9 mouse cellular contexts compared by ENCODE assay signal in the genomic region with DNA sequence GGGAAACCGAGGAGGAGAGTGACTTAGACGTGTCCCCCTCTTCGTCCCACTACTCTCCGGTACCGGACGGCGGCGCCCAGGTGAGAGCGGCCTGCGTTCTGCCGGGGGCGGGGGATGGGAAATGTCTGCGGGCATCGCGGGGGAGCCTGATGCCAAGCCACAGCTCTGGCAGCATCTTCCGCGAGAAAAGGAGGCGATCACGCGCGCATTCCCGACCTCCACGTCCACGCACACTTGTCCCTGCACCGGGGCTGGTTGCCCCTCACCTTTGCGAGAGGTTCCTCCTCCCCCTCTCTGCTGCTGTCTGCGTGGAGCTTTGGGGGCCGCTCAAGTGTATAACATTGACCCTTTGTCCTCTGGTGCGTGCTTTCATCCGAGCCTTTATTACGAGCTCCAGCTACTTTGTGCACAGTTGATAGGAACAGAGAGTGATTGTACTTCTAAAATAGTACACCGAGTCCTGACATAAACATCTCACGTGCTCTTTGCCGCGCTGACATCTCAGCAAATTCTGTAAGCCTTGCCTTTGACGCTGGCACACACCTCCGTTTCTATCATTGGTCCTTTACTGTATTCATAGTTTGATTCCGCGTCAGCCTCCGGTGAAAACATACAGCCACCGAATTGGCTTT. TPM values are rescaled to one million over a fixed set of nuclear protein-coding genes. Genes with fewer than 3 reads are reported as not detected.
A peak's percentile ranks its signal among the peaks of the same experiment; 100 is the strongest.
DNase-seq lines count a peak whose midpoint lies in the region; ATAC-seq and TF ChIP-seq lines count a peak whose summit lies in the region.
"Had no signal": no experiment of that assay in that cellular context is flagged by ENCODE, and none has a peak within 500 bp of the region (broad histone marks: within the 10 kb centered on the region; RNA-seq: fewer than 3 reads in every experiment).

No protein-coding gene starts in this region.

- TF ChIP-seq CTCF in spleen, adult 2 months (IDR thresholded peaks at IDR 0.05; ENCODE audit: extremely low read depth, insufficient read depth, insufficient read length, insufficient replicate concordance), result no peak
- no peak for TF ChIP-seq CTCF in midbrain, postnatal 0 days (IDR thresholded peaks at IDR 0.05)

- no peaks in the 10 kb centered on the region for H3K9me3 ChIP-seq in heart, embryonic 14.5 days (ENCODE audit: control insufficient read depth, low read length)
- H3K9me3 ChIP-seq in limb, embryonic 10.5 days (replicated peaks), result no peaks in the 10 kb centered on the region
- no peaks in the 10 kb centered on the region for H3K9me3 ChIP-seq in midbrain, postnatal 0 days (ENCODE audit: low read length)

- H3K4me3 ChIP-seq in spleen, adult 2 months (ENCODE audit: extremely low read depth, insufficient read depth, insufficient read length), result peak overlapping the region; percentile 80
- peak overlapping the region; percentile 70 to 91 for H3K4me3 ChIP-seq in heart, embryonic 14.5 days (ENCODE audit: control insufficient read depth in 1 of 2, insufficient read depth in 1 of 2, low read depth in 1 of 2, low read length in 2 of 2)
- peak overlapping the region; percentile 88 for H3K4me3 ChIP-seq in limb, embryonic 10.5 days
- H3K4me3 ChIP-seq in midbrain, postnatal 0 days (ENCODE audit: low read depth, low read length), result peak overlapping the region; percentile 71

- no peaks in the 10 kb centered on the region for H3K27me3 ChIP-seq in spleen, adult 2 months (ENCODE audit: control insufficient read depth, insufficient read depth, low read length)
- no peaks in the 10 kb centered on the region for H3K27me3 ChIP-seq in heart, embryonic 14.5 days (ENCODE audit: control insufficient read depth, insufficient read depth, low read length)
- no peaks in the 10 kb centered on the region for H3K27me3 ChIP-seq in limb, embryonic 10.5 days (ENCODE audit: low read depth, poor library complexity, severe bottlenecking)
- H3K27me3 ChIP-seq in midbrain, postnatal 0 days (ENCODE audit: insufficient read depth, low read length), result no peaks in the 10 kb centered on the region

- peaks cover 7% of the 10 kb centered on the region for H3K36me3 ChIP-seq in spleen, adult 2 months (ENCODE audit: control insufficient read depth, insufficient read depth, low read length)
- H3K36me3 ChIP-seq in heart, embryonic 14.5 days (ENCODE audit: control insufficient read depth, insufficient read depth, low read length), result peaks cover 24% of the 10 kb centered on the region
- H3K36me3 ChIP-seq in limb, embryonic 10.5 days, result peaks cover 34% of the 10 kb centered on the region
- H3K36me3 ChIP-seq in midbrain, postnatal 0 days (ENCODE audit: insufficient read depth, low read length), result peaks cover 4% of the 10 kb centered on the region; the same call in 1 of the 2 replicates

- H3K4me1 ChIP-seq in spleen, adult 2 months (ENCODE audit: control insufficient read depth, insufficient read depth, insufficient read length), result peaks cover 7% of the 10 kb centered on the region; the same call in 1 of the 2 replicates
- H3K4me1 ChIP-seq in heart, embryonic 14.5 days (ENCODE audit: control insufficient read depth in 2 of 2, insufficient read depth in 2 of 2, low read length in 2 of 2), result peaks cover 0 to 15% of the 10 kb centered on the region in 2 experiments; a peak in 2 of 4 replicates
- peaks cover 13% of the 10 kb centered on the region for H3K4me1 ChIP-seq in limb, embryonic 10.5 days
- no peaks in the 10 kb centered on the region for H3K4me1 ChIP-seq in midbrain, postnatal 0 days (ENCODE audit: insufficient read depth, low read length)

- ATAC-seq in heart, embryonic 14.5 days (ENCODE audit: insufficient number of reproducible peaks, insufficient read depth, low FRiP score, low read depth), result peak; percentile 70
- ATAC-seq in midbrain, postnatal 0 days (ENCODE audit: low FRiP score), result peak; percentile 63

- no peak for TF ChIP-seq POLR2A in spleen, adult 2 months (IDR thresholded peaks at IDR 0.05; ENCODE audit: low read depth, low read length)

- H3K4me2 ChIP-seq in heart, embryonic 14.5 days (ENCODE audit: low read length), result peak overlapping the region; percentile 71
- H3K4me2 ChIP-seq in midbrain, postnatal 0 days (ENCODE audit: low read depth, low read length, poor library complexity, severe bottlenecking), result peak overlapping the region; percentile 70

- peak overlapping the region; percentile 75 for H3K27ac ChIP-seq in spleen, adult 2 months (ENCODE audit: insufficient read depth, low read length)
- peak overlapping the region; percentile 94 to 97 for H3K27ac ChIP-seq in heart, embryonic 14.5 days (replicated peaks in 1 of 2; ENCODE audit: control insufficient read depth in 1 of 2, insufficient read depth in 1 of 2, low read depth in 2 of 2, low read length in 2 of 2)
- peak overlapping the region; percentile 90 for H3K27ac ChIP-seq in limb, embryonic 10.5 days
- peak overlapping the region; percentile 86 for H3K27ac ChIP-seq in midbrain, postnatal 0 days (ENCODE audit: low read depth, low read length)

- peak overlapping the region; percentile 87 for H3K9ac ChIP-seq in heart, embryonic 14.5 days (ENCODE audit: low read length)
- H3K9ac ChIP-seq in midbrain, postnatal 0 days (replicated peaks; ENCODE audit: low read length, poor library complexity, severe bottlenecking), result peak overlapping the region; percentile 83

- WGBS in spleen, adult 2 months, result under 1% methylated on average over 41 of the region's 41 CpGs
- under 1% methylated on average over 28 of the region's 41 CpGs for WGBS in heart, embryonic 14.5 days
- 3% methylated on average over 41 of the region's 41 CpGs for WGBS in limb, embryonic 10.5 days
- under 1% methylated on average over 31 of the region's 41 CpGs for WGBS in midbrain, postnatal 0 days

- peak in 1 of 2 experiments; percentile 1 for DNase-seq in spleen, adult 2 months (ENCODE audit: low read depth in 1 of 2, low spot score in 2 of 2)
- no peak for DNase-seq in spleen, postnatal 14 days (ENCODE audit: low spot score in 2 of 2)
- DNase-seq in c-Kit-positive CD71-positive TER-119-negative erythroid progenitor cells, embryonic 14.5 days (ENCODE audit: low read depth), result peak; percentile 48
- no peak for DNase-seq in limb, embryonic 10.5 days (ENCODE audit: low spot score)
- peak; percentile 36 for DNase-seq in midbrain, postnatal 0 days (ENCODE audit: low spot score)
- DNase-seq in spleen, postnatal 4 days (ENCODE audit: low spot score in 2 of 2), result no peak
- no peak for DNase-seq in spleen, postnatal 10 days (ENCODE audit: low spot score in 2 of 2)

RNA-seq across cellular contexts. Expression of a gene that starts 0.6 kb away (rescaled TPM):
- 6.6 and 7.3 TPM in 2 replicates for polyA plus RNA-seq in spleen, adult 2 months (2012; rRNA removed)
- 50.0 and 53.6 TPM in 2 replicates for polyA plus RNA-seq in heart, embryonic 14.5 days (2014; fragmentation: Nextera tagmentation; extraction: Ambion mirVana)
- 31.1 and 40.5 TPM in 2 replicates for polyA plus RNA-seq in limb, embryonic 10.5 days (2016; fragmentation: Nextera tagmentation; extraction: Ambion mirVana)
- total RNA-seq in midbrain, postnatal 0 days (2014; rRNA removed), result 52.2 and 74.0 TPM in 2 replicates
- 33.1 and 34.2 TPM in 2 replicates for polyA plus RNA-seq in midbrain, postnatal 0 days (2015; fragmentation: Nextera tagmentation; extraction: Ambion mirVana)

RNA-seq across cellular contexts. Expression of a gene that starts 23.1 kb away (rescaled TPM):
- polyA plus RNA-seq in spleen, adult 2 months (2012; rRNA removed), result 0.09 TPM in 1 of 2 replicates, not detected in the other
- 8.2 and 10.5 TPM in 2 replicates for polyA plus RNA-seq in heart, embryonic 14.5 days (2014; fragmentation: Nextera tagmentation; extraction: Ambion mirVana)
- 0.06 TPM in 1 of 2 replicates, not detected in the other for polyA plus RNA-seq in limb, embryonic 10.5 days (2016; fragmentation: Nextera tagmentation; extraction: Ambion mirVana)
- 2.1 and 3.3 TPM in 2 replicates for total RNA-seq in midbrain, postnatal 0 days (2014; rRNA removed)
- 2.3 and 2.7 TPM in 2 replicates for polyA plus RNA-seq in midbrain, postnatal 0 days (2015; fragmentation: Nextera tagmentation; extraction: Ambion mirVana)
- total RNA-seq: hematopoietic stem cell, adult 5-6 weeks had no signal

RNA-seq across cellular contexts. Expression of a gene that starts 27.0 kb away (rescaled TPM):
- polyA plus RNA-seq in spleen, adult 2 months (2012; rRNA removed), result 6.6 and 8.7 TPM in 2 replicates
- 11.6 and 11.7 TPM in 2 replicates for polyA plus RNA-seq in heart, embryonic 14.5 days (2014; fragmentation: Nextera tagmentation; extraction: Ambion mirVana)
- 3.1 and 4.1 TPM in 2 replicates for polyA plus RNA-seq in limb, embryonic 10.5 days (2016; fragmentation: Nextera tagmentation; extraction: Ambion mirVana)
- total RNA-seq in midbrain, postnatal 0 days (2014; rRNA removed), result 23.3 and 27.8 TPM in 2 replicates
- 17.8 and 20.0 TPM in 2 replicates for polyA plus RNA-seq in midbrain, postnatal 0 days (2015; fragmentation: Nextera tagmentation; extraction: Ambion mirVana)

RNA-seq across cellular contexts. Expression of a gene that starts 57.1 kb away (rescaled TPM):
- 18.4 and 23.7 TPM in 2 replicates for polyA plus RNA-seq in spleen, adult 2 months (2012; rRNA removed)
- 95.1 and 96.4 TPM in 2 replicates for polyA plus RNA-seq in heart, embryonic 14.5 days (2014; fragmentation: Nextera tagmentation; extraction: Ambion mirVana)
- 64.1 and 69.6 TPM in 2 replicates for polyA plus RNA-seq in limb, embryonic 10.5 days (2016; fragmentation: Nextera tagmentation; extraction: Ambion mirVana)
- 75.4 and 99.4 TPM in 2 replicates for total RNA-seq in midbrain, postnatal 0 days (2014; rRNA removed)
- polyA plus RNA-seq in midbrain, postnatal 0 days (2015; fragmentation: Nextera tagmentation; extraction: Ambion mirVana), result 69.0 and 74.6 TPM in 2 replicates

Comparison
In these comparisons a context has a peak if more than half of its experiments do, and no peak if none do; other contexts are left out.
1. DNase-seq: peak in c-Kit-positive CD71-positive TER-119-negative erythroid progenitor cells, embryonic 14.5 days (single experiment) and midbrain, postnatal 0 days (single experiment); none in spleen, postnatal 14 days (0 of 2), limb, embryonic 10.5 days (single experiment), spleen, postnatal 4 days (0 of 2) and spleen, postnatal 10 days (0 of 2).
2. Peak in every context shown above with its lines, with median percentiles within 50 percentile points of each other: H3K27ac ChIP-seq and H3K4me3 ChIP-seq.